Mouse (Mus musculus) spleen, postnatal 4 days (tissue): ENCODE results near the gene Olfr898.

ENCODE experiments used
- DNase-seq, 2 experiments: peaks; one replicate each; pipeline ENCODE4 v3.0.0; 2022; ENCODE audit warnings: low spot score in 2 of 2

The Olfr898 gene

GRCm38 (mm10) chr9:38348111-38348510 is at the start of gene Olfr898:
Gene Olfr898, plus strand, starts transcription at chr9:38348411.
- DNase-seq, result no peak

- DNase-seq, result no peak
Measured at GRCm38 (mm10) chr9:38328760-38329159, 19.5 kb upstream of the Olfr898 start, which contains the start of gene Olfr25. Gene Olfr25, plus strand, starts transcription at chr9:38329060.

- DNase-seq, result no peak
Measured at GRCm38 (mm10) chr9:38366596-38366995, 18.4 kb downstream of the Olfr898 start, which contains the start of gene Olfr250. Gene Olfr250, plus strand, starts transcription at chr9:38366896.

- no peak for DNase-seq
Measured at GRCm38 (mm10) chr9:38376786-38377185, 28.6 kb downstream of the Olfr898 start, which contains the start of gene Olfr251. Gene Olfr251, plus strand, starts transcription at chr9:38377086.

- no peak for DNase-seq
Measured at GRCm38 (mm10) chr9:38401398-38401797, 53.2 kb downstream of the Olfr898 start, which contains the start of gene Olfr147. Gene Olfr147, plus strand, starts transcription at chr9:38401698.
